Mouse (Mus musculus): ENCODE data around the gene Cwc25. TPM values are rescaled to one million over a fixed set of nuclear protein-coding genes. Genes with fewer than 3 reads are reported as not detected.

Gene Cwc25
- 17.0 TPM for polyA plus RNA-seq (2014; fragmentation: Illumina TruSeq; extraction: RNeasy Lipid Tissue Mini Kit (QIAGEN cat#74804))

GRCm38 (mm10) chr11:97766154-97766881 is at the start of gene Cwc25:
Cwc25 (minus strand) TSS chr11:97766556.

GRCm38 (mm10) chr11:97798782-97799145 is 32.4 kb upstream of the Cwc25 start, which contains the start of gene Lasp1:
Lasp1 (plus strand) TSS chr11:97799000.

GRCm38 (mm10) chr11:97781832-97782563 is 15.6 kb upstream of the Cwc25 start, which contains the start of gene Rpl23:
Rpl23 (minus strand) TSS chr11:97782437.

GRCm38 (mm10) chr11:97775808-97776496 is 9.6 kb upstream of the Cwc25 start, which contains the start of gene 1700001P01Rik:
1700001P01Rik (minus strand) TSS chr11:97775918.

GRCm38 (mm10) chr11:97744063-97744717 is 22.2 kb downstream of the Cwc25 start, which contains the start of gene Pip4k2b:
Pip4k2b (minus strand) TSS chr11:97744704.

GRCm38 (mm10) chr11:97703039-97703826 is 63.1 kb downstream of the Cwc25 start, which contains the start of gene Psmb3:
Psmb3 (plus strand) TSS chr11:97703399.

GRCm38 (mm10) chr11:97700003-97700745 is 66.2 kb downstream of the Cwc25 start, which contains the start of gene Pcgf2:
Pcgf2 (minus strand) TSS chr11:97700497.

Other genes with a start within 250 kb of the Cwc25 start
- gene Srcin1, start 190.4 kb downstream of the Cwc25 start, polyA plus RNA-seq (2014; fragmentation: Illumina TruSeq; extraction: RNeasy Lipid Tissue Mini Kit (QIAGEN cat#74804)), result 1.8 TPM
- not detected for gene Epop, start 136.9 kb downstream of the Cwc25 start, polyA plus RNA-seq (2014; fragmentation: Illumina TruSeq; extraction: RNeasy Lipid Tissue Mini Kit (QIAGEN cat#74804))
- gene Mllt6, start 103.1 kb downstream of the Cwc25 start, polyA plus RNA-seq (2014; fragmentation: Illumina TruSeq; extraction: RNeasy Lipid Tissue Mini Kit (QIAGEN cat#74804)), result 6.6 TPM
- 3.4 TPM for gene Cisd3, start 80.7 kb downstream of the Cwc25 start, polyA plus RNA-seq (2014; fragmentation: Illumina TruSeq; extraction: RNeasy Lipid Tissue Mini Kit (QIAGEN cat#74804))
- 5.4 TPM for gene Pcgf2, start 66.1 kb downstream of the Cwc25 start, polyA plus RNA-seq (2014; fragmentation: Illumina TruSeq; extraction: RNeasy Lipid Tissue Mini Kit (QIAGEN cat#74804))
- 7.7 TPM for gene Psmb3, start 63.2 kb downstream of the Cwc25 start, polyA plus RNA-seq (2014; fragmentation: Illumina TruSeq; extraction: RNeasy Lipid Tissue Mini Kit (QIAGEN cat#74804))
- gene Pip4k2b, start 21.9 kb downstream of the Cwc25 start, polyA plus RNA-seq (2014; fragmentation: Illumina TruSeq; extraction: RNeasy Lipid Tissue Mini Kit (QIAGEN cat#74804)), result 16.4 TPM
- not detected for gene 1700001P01Rik, start 9.4 kb upstream of the Cwc25 start, polyA plus RNA-seq (2014; fragmentation: Illumina TruSeq; extraction: RNeasy Lipid Tissue Mini Kit (QIAGEN cat#74804))
- gene Rpl23, start 15.9 kb upstream of the Cwc25 start, polyA plus RNA-seq (2014; fragmentation: Illumina TruSeq; extraction: RNeasy Lipid Tissue Mini Kit (QIAGEN cat#74804)), result 3,292 TPM
- 27.7 TPM for gene Lasp1, start 32.4 kb upstream of the Cwc25 start, polyA plus RNA-seq (2014; fragmentation: Illumina TruSeq; extraction: RNeasy Lipid Tissue Mini Kit (QIAGEN cat#74804))
- 12.8 TPM for gene B230217C12Rik, start 74.2 kb upstream of the Cwc25 start, polyA plus RNA-seq (2014; fragmentation: Illumina TruSeq; extraction: RNeasy Lipid Tissue Mini Kit (QIAGEN cat#74804))
- 3.1 TPM for gene Fbxo47, start 117.6 kb upstream of the Cwc25 start, polyA plus RNA-seq (2014; fragmentation: Illumina TruSeq; extraction: RNeasy Lipid Tissue Mini Kit (QIAGEN cat#74804))
- gene Plxdc1, start 219.9 kb upstream of the Cwc25 start, polyA plus RNA-seq (2014; fragmentation: Illumina TruSeq; extraction: RNeasy Lipid Tissue Mini Kit (QIAGEN cat#74804)), result 0.20 TPM
- gene Arl5c, start 229.6 kb upstream of the Cwc25 start, polyA plus RNA-seq (2014; fragmentation: Illumina TruSeq; extraction: RNeasy Lipid Tissue Mini Kit (QIAGEN cat#74804)), result 1.7 TPM

All from ovary, adult 10 weeks (tissue).